Mouse (Mus musculus) lung, adult 10 weeks (tissue): ENCODE data around the gene Plcl2. TPM values are rescaled to one million over a fixed set of nuclear protein-coding genes. Genes with fewer than 3 reads are reported as not detected.

Experiments
- polyA plus RNA-seq: library from polyadenylated mRNA; stranded (reverse); fragments of 350-450 nt; fragmentation: Illumina TruSeq; extraction: RNeasy Lipid Tissue Mini Kit (QIAGEN cat#74804); gene quantifications from one replicate; pipeline ENCODE4 v1.2.3, GENCODE M21; 2014; ENCODE audit warnings: low read depth, low replicate concordance; ENCODE audit not compliant: insufficient read depth

Plcl2 gene
- 3.9 TPM for polyA plus RNA-seq

DNA sequence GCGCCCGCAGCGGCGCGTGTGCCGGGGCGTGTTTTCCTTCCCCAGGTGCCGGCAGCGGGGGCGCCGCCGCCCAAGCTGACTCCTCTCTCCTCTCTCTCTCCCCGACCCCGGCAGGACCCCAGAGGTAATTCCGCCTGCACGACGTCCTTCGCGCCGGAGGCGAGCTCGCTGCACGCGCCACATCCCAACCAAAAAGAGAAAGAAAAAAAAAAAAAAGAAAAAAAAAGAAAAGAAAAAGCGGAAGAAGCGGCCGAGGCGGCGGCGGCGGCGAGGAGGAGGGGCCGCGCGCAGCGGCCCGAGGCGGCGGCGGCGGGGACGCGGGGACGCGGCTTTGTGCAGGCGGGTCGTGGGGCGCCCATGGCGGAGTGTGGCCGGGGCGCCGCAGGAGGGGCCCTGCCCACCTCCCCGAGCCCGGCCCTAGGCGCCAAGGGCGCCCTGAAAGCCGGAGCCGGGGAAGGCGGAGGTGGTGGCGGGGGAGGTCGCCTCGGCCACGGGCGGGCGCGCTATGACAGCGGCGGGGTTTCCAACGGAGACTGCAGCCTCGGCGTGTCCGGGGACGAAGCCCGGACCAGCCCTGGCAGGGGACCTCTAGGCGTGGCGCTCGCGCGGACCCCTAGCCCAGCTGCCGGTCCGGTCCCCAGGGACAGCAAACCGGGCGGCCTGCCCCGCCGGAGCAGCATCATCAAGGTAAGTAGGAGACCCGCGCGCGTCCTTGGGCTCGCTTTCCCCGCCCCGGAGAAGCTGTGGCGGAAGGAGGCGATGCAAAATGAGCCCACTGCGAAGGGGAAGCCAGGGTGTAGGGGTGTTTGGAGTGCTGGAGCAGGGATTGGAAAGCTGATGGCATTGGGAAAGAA is at the start of gene Plcl2:
Gene Plcl2 (plus strand): TSS at position 153 of the 854 bp plus-strand sequence.

Other genes with a start within 250 kb of the Plcl2 start
- not detected for gene Dazl, start 215.8 kb upstream of the Plcl2 start, polyA plus RNA-seq